Mouse (Mus musculus): Measurements from ENCODE around the gene Rmi1. TPM values are rescaled to one million over a fixed set of nuclear protein-coding genes. Genes with fewer than 3 reads are reported as not detected.
"Not testable (repeated sequence)": the region's sequence is repeated elsewhere in the genome, so short reads cannot be mapped to it uniquely, and the experiment has no call there.

Rmi1 gene
- 15.4 and 15.5 TPM in 2 replicates for polyA plus RNA-seq (2012; rRNA removed)

- peak; percentile 100 for DNase-seq (ENCODE audit: low spot score)
Measured at GRCm38 (mm10) chr13:58402003-58402743, at the start of gene Rmi1. Gene Rmi1 (plus strand): TSS chr13:58402248.

GRCm38 (mm10) chr13:58352996-58353395, 49.1 kb upstream of the Rmi1 start:
- no peak for DNase-seq (ENCODE audit: low spot score)

- DNase-seq (ENCODE audit: low spot score) = peak; percentile 46
Measured at GRCm38 (mm10) chr13:58358629-58359303, 43.3 kb upstream of the Rmi1 start, which contains the start of gene Kif27. Gene Kif27 (minus strand): TSS chr13:58359122.

GRCm38 (mm10) chr13:58359304-58359653, 42.8 kb upstream of the Rmi1 start:
- no peak for DNase-seq (ENCODE audit: low spot score)

GRCm38 (mm10) chr13:58364353-58365175, 37.5 kb upstream of the Rmi1 start:
- DNase-seq (ENCODE audit: low spot score) = no peak

GRCm38 (mm10) chr13:58365179-58365578, 36.9 kb upstream of the Rmi1 start:
- not testable (repeated sequence) for DNase-seq (ENCODE audit: low spot score)

- DNase-seq (ENCODE audit: low spot score) = no peak
Measured at GRCm38 (mm10) chr13:58366373-58366772, 35.7 kb upstream of the Rmi1 start.

GRCm38 (mm10) chr13:58367641-58368040, 34.4 kb upstream of the Rmi1 start:
- no peak for DNase-seq (ENCODE audit: low spot score)

GRCm38 (mm10) chr13:58368835-58369234, 33.2 kb upstream of the Rmi1 start:
- DNase-seq (ENCODE audit: low spot score) = no peak

GRCm38 (mm10) chr13:58372278-58373152, 29.5 kb upstream of the Rmi1 start:
- DNase-seq (ENCODE audit: low spot score) = no peak

- DNase-seq (ENCODE audit: low spot score) = no peak
Measured at GRCm38 (mm10) chr13:58373153-58373470, 28.9 kb upstream of the Rmi1 start.

GRCm38 (mm10) chr13:58384371-58384770, 17.7 kb upstream of the Rmi1 start:
- no peak for DNase-seq (ENCODE audit: low spot score)

GRCm38 (mm10) chr13:58384779-58385546, 17.1 kb upstream of the Rmi1 start, which contains the start of gene 2210016F16Rik:
Gene 2210016F16Rik (minus strand): TSS chr13:58385225.
- DNase-seq (ENCODE audit: low spot score) = peak; percentile 67

- no peak for DNase-seq (ENCODE audit: low spot score)
Measured at GRCm38 (mm10) chr13:58385547-58385920, 16.5 kb upstream of the Rmi1 start.

GRCm38 (mm10) chr13:58387948-58388347, 14.1 kb upstream of the Rmi1 start:
- DNase-seq (ENCODE audit: low spot score) = no peak

GRCm38 (mm10) chr13:58388379-58388778, 13.7 kb upstream of the Rmi1 start:
- no peak for DNase-seq (ENCODE audit: low spot score)

- no peak for DNase-seq (ENCODE audit: low spot score)
Measured at GRCm38 (mm10) chr13:58389324-58389951, 12.6 kb upstream of the Rmi1 start.

- not testable (repeated sequence) for DNase-seq (ENCODE audit: low spot score)
Measured at GRCm38 (mm10) chr13:58394392-58394791, 7.7 kb upstream of the Rmi1 start.

- DNase-seq (ENCODE audit: low spot score) = no peak
Measured at GRCm38 (mm10) chr13:58397651-58398050, 4.4 kb upstream of the Rmi1 start.

GRCm38 (mm10) chr13:58400576-58400975, 1.5 kb upstream of the Rmi1 start:
- DNase-seq (ENCODE audit: low spot score) = no peak
